Comparison of ENCODE assay signal across 20 mouse cellular contexts in the genomic region with DNA sequence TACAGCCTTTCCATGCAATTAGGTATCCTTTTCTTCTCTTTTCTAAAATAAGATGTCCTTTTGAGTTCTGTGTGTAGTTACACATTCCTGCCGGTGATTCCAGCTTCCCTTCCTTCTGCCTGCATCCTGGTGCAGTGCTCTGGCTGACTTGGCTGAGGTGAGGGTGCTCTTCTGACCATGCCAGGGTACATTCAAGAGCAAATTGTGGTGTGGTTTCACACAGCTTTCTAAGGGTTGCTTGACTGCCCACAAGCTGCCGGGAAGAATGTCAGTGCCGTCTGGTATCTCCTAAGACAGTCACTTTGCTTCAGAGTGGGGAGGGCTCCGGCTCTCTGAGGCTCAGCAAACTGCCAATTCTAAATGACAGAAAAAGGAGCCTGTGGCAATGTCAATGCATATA.
A peak's percentile ranks its signal among the peaks of the same experiment; 100 is the strongest.
DNase-seq lines count a peak whose midpoint lies in the region; ATAC-seq and TF ChIP-seq lines count a peak whose summit lies in the region.
"Had no signal": no experiment of that assay in that cellular context is flagged by ENCODE, and none has a peak within 500 bp of the region (broad histone marks: within the 10 kb centered on the region; RNA-seq: fewer than 3 reads in every experiment).

No protein-coding gene starts in this region.

- no peaks in the 10 kb centered on the region for H3K9me3 ChIP-seq in kidney, postnatal 0 days (replicated peaks; ENCODE audit: low read length)
- H3K9me3 ChIP-seq: hindbrain, embryonic 12.5 days; limb, embryonic 10.5 days; liver, embryonic 12.5 days had no signal

- H3K27me3 ChIP-seq in kidney, postnatal 0 days (ENCODE audit: insufficient read depth, low read length), result no peaks in the 10 kb centered on the region
- H3K27me3 ChIP-seq: hindbrain, embryonic 12.5 days; liver, embryonic 12.5 days had no signal

- no peaks in the 10 kb centered on the region for H3K4me1 ChIP-seq in kidney, postnatal 0 days (replicated peaks; ENCODE audit: insufficient read depth, low read length)
- H3K4me1 ChIP-seq in olfactory bulb, adult 2 months (ENCODE audit: control insufficient read depth, insufficient read depth, low read length), result peaks cover 18% of the 10 kb centered on the region
- H3K4me1 ChIP-seq: liver, embryonic 12.5 days had no signal

- H3K4me3 ChIP-seq in kidney, postnatal 0 days (replicated peaks; ENCODE audit: low read depth, low read length), result no peak overlapping the region
- no peak overlapping the region for H3K4me3 ChIP-seq in olfactory bulb, adult 2 months (ENCODE audit: insufficient read depth, low read depth, low read length)
- H3K4me3 ChIP-seq: hindbrain, embryonic 12.5 days; limb, embryonic 10.5 days; liver, embryonic 12.5 days had no signal

- 0 out of 2 replicates have a peak, but pooled peaks have one; percentile 1 for TF ChIP-seq CTCF in kidney, postnatal 0 days (IDR thresholded peaks at IDR 0.05; ENCODE audit: low read depth)
- TF ChIP-seq CTCF in olfactory bulb, adult 2 months (IDR thresholded peaks at IDR 0.05; ENCODE audit: insufficient read depth, low read depth, low read length), result no peak

- ATAC-seq in cerebellum, adult (ENCODE audit: insufficient number of reproducible peaks, low FRiP score, low TSS enrichment), result peak; percentile 22; the same call in 1 of the 2 replicates
- ATAC-seq in kidney, postnatal 0 days (replicated peaks; ENCODE audit: low FRiP score, low read depth), result no peak
- ATAC-seq: forebrain, embryonic 16.5 days; inflammation-experienced regulatory T-cells, adult 6 months; liver, embryonic 12.5 days had no signal

- H3K27ac ChIP-seq in kidney, postnatal 0 days, result no peak overlapping the region
- 0 out of 2 replicates have a peak overlapping the region, but pooled peaks have one; percentile 1 for H3K27ac ChIP-seq in olfactory bulb, adult 2 months (ENCODE audit: insufficient read depth, low read depth, low read length)
- H3K27ac ChIP-seq: hindbrain, embryonic 12.5 days; limb, embryonic 10.5 days; liver, embryonic 12.5 days; macrophage had no signal

- DNase-seq in cerebellum, adult 11 months, result no peak
- peak; percentile 28 for DNase-seq in kidney, postnatal 0 days (ENCODE audit: low spot score)
- DNase-seq in kidney, postnatal 10 days, result no peak
- peak; percentile 38 for DNase-seq in cerebellum, adult 8-10 months
- DNase-seq in ovary, adult 18-20 months (ENCODE audit: low spot score), result no peak
- DNase-seq in thymus, postnatal 36 days, result no peak
- DNase-seq: adrenal gland, postnatal 10 days; gastrocnemius, postnatal 25 days; kidney, adult 8-10 months; kidney, postnatal 4 days; lung, embryonic 14.5 days; midbrain, embryonic 14.5 days had no signal

- no peak overlapping the region for H3K4me2 ChIP-seq in kidney, postnatal 0 days (ENCODE audit: low read length)
- H3K4me2 ChIP-seq: hindbrain, embryonic 12.5 days; liver, embryonic 12.5 days; lung, embryonic 14.5 days had no signal

- H3K9ac ChIP-seq in kidney, postnatal 0 days (ENCODE audit: low read depth, low read length), result no peak overlapping the region
- H3K9ac ChIP-seq: hindbrain, embryonic 12.5 days; liver, embryonic 12.5 days; lung, embryonic 14.5 days had no signal

- H3K36me3 ChIP-seq in kidney, postnatal 0 days (ENCODE audit: insufficient read depth, low read length), result no peaks in the 10 kb centered on the region
- H3K36me3 ChIP-seq: hindbrain, embryonic 12.5 days; limb, embryonic 10.5 days; liver, embryonic 12.5 days had no signal

- 69% methylated on average over 4 of the region's 4 CpGs for WGBS in kidney, postnatal 0 days
- WGBS in olfactory bulb, adult 2 months, result 44% methylated on average over 4 of the region's 4 CpGs

- TF ChIP-seq POLR2A in olfactory bulb, adult 2 months (IDR thresholded peaks at IDR 0.05; ENCODE audit: insufficient read depth, low read depth, low read length), result no peak

Comparison
In these comparisons a context has a peak if more than half of its experiments do, and no peak if none do; other contexts are left out.
1. DNase-seq: peak in kidney, postnatal 0 days (single experiment) and cerebellum, adult 8-10 months (single experiment); none in cerebellum, adult 11 months (single experiment), kidney, postnatal 10 days (single experiment), ovary, adult 18-20 months (single experiment) and thymus, postnatal 36 days (0 of 2).